Mouse (Mus musculus) heart, postnatal 25 days (tissue): ENCODE measurements around the gene Ddx54. TPM values are rescaled to one million over a fixed set of nuclear protein-coding genes. Genes with fewer than 3 reads are reported as not detected.

ENCODE experiments used
- DNase-seq: peaks from one replicate; pipeline ENCODE4 v3.0.0; 2022; ENCODE audit warnings: low spot score
- intact Hi-C: fragments of 180-260 bp; cut with DNase I; formaldehyde crosslinking; loops from one replicate; pipeline ENCODE4 v1.15.1; 2025
- total RNA-seq, 2 experiments: library from RNA; stranded (reverse); gene quantifications; 2 replicates each; pipeline ENCODE4 v1.2.3; 2021

Ddx54 gene
- total RNA-seq, 2 experiments from 2014 or later: 20.1 to 21.4 TPM

DNA sequence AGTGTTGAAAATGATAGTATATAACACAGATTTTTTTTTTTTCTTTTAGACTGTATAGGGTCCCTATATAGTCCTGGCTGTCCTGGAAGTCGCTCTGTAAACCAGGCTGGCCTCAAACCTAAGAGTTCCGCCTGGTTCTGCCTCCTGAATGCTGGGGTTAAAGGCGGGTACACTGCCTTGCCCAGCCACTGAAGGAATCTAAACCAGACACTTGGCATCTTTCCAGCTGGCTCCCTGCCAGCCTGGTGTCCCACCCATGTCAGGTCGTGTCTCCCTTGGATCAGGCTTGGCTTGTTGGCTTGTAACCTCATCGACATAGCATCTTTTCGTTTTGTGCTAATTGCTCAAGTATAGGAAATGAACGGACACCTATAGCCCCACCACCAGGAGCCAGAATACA lies 16.1 kb downstream of the Ddx54 start:
- intact Hi-C loops: no loop called here
- DNase-seq: no peak

DNA sequence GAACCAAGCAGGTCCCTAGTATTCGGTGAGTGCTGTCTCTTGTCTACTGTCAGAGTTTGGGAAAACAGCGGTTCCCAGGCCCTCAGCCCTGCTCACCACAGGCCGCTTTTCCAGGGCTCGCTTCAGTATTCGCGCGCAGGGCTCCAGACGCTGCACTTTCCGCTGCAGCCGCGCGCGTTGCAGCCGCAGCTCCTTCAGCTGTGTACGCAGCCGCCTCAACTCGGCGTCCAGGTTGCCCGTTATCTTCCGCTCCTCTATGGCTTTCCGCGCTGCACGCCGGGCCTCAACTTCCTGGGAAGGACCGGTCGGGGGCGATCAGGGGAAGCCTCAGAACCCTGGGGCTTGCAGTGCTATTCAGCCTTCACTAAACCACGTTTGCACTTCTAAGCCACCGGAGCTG lies 18.6 kb downstream of the Ddx54 start:
- no peak for DNase-seq

DNA sequence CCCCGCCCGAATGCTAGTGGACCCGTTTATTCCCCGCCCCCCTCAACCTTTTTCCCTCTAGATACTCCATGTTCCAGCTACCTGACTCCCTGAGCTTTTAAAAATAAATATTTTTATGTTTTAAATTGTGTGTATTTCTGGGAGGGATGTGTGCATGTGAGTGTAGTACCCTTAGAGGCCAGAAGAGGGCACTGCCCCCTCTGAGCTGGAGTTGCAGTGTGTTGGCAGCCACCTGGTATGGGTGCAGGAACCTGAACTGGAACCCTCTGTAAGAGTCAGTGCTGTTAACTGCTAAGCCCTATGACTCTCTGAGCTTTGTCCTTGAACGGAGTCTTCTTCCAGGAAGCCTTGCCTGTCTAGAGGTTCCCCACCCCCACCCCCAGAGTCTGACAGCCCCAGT lies 19.4 kb downstream of the Ddx54 start:
- no peak for DNase-seq
- intact Hi-C loops: no loop called here

More for the DNA sequence above, 18.6 kb downstream of the Ddx54 start:
- intact Hi-C loops: no loop called here

DNA sequence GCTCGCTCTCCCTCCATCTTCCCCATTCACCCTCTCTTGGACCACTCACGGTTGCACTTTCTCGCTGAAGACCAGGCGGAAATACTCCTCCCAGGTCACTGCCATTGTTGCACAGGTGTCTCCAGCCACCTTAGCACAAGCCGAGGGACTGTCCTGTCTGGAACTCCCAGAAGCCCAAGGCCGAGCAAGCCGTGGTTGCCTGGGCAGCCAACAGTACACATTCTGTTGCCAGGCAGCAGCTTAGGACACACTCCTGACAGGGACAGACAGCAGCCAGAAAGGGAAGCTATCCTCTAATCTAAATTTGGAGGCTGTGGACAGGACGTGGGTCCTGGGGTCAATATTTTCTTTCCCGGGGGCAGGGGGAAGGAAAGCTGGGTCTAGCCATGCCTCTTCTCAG lies 21.6 kb downstream of the Ddx54 start, which contains the start of gene Cfap73:
Gene Cfap73, minus strand, starts transcription at position 105 of the 400 bp plus-strand sequence.
- intact Hi-C loops: no loop called here
- DNase-seq: no peak

DNA sequence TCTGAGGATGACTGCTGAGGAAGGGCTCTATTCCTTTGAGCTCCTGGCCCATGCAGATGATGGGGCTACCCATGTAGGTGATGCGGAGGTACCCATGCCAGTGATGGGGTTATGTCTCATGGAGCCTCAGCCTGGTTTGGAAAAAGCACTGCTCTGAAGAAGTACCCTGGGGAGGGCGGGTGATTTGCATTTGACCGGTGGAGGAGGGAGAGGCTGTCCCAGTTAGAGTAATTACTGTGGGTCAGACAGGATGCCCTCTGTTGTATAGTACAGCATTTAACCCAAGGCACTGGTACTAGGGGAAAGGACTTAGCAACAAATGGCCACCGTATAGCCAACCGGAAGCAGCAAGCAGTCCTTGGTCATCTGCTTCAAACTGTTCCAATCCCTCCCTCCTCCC lies 22.3 kb downstream of the Ddx54 start:
- intact Hi-C loops: no loop called here
- no peak for DNase-seq

DNA sequence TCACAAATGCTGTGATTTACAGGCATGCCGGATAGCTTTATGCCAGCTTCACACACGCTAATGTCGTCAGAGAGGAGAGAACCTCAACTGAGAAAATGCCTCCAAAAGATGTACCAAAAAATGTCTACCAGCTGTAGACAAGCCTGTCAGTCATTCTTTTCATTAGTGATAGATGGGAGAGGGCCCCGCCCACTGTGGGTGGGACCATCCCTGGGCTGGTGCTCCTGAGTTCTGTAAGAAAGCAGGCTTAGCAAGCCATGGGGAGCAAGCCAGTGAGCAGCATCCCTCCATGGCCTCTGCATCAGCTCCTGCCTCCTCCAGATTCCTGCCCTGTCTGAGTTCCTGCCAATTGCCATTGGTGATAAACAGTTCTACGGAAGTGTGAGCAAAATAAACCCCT lies 23.1 kb downstream of the Ddx54 start:
- intact Hi-C loops: no loop called here

DNA sequence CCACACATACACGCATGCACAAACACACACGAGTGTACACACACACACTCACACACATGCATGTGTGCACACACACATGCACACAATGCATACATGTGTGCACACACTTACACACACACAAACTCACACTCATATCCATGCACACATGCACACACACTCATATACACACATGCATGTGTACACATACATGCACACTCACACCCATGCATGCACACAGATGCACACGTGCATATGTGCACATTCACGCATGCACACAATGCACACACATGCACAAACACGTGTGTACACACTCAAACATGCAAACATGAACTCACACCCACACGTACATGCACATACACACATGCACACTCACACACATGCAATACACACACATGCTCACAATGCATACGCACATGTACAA lies 27.6 kb downstream of the Ddx54 start:
- no peak for DNase-seq
- intact Hi-C loops: no loop called here

More for the DNA sequence above, 23.1 kb downstream of the Ddx54 start:
- DNase-seq: no peak

DNA sequence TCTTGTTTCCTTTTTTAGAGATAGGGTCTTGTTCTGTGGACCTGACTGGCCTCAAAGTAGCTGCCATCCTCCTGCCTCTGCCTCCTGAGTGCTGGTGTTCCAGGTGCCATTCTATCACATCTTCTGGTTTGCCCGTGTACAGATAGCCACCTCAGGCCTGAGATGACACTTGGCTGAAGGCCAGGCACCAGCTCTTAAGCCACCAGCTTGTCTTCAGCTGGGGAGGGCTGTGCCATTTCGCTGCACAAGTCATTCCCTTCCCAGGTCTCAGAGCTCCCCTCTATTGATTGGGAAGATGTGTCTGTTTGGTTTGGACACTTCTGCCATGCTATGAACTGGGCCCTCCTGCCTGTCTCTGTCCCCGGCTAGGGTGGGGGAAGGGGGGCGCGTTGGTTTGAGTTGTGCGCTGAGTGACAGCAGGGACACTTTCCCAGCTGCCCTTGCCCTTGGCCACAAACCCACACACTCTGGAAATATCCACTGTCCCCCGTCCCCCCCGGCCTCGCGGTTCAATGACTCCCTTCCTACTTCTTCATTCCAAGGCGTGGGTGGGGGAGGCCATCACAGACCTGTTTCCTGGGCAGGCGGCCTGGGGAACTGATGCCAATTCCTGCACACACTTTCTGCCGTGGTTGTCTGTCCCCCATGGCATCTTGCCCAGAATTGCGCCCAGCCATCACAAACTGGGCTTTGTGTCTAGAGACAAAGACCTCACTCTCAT lies 31.0 kb downstream of the Ddx54 start:
- intact Hi-C loops: no loop called here
- no peak for DNase-seq

DNA sequence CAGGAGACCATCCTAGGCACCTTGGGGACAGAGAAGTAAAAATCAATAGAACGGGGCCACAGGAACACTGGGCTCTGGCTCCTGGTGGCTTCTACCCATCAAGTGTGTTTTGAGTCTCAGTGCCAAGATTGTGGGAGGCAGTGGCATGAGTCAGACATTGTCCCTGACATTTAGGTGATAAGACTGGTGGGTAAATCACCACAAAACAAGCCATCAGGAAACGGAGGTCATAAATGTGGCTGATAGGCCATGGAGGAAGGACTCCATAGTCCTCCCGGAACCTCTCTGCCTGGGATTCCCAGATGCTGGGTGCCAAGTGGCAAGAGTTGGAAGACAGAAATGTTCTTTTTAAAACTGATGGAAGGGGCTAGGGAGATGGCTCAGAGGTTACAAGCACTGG lies 31.7 kb downstream of the Ddx54 start:
- intact Hi-C loops: no loop called here
- no peak for DNase-seq

DNA sequence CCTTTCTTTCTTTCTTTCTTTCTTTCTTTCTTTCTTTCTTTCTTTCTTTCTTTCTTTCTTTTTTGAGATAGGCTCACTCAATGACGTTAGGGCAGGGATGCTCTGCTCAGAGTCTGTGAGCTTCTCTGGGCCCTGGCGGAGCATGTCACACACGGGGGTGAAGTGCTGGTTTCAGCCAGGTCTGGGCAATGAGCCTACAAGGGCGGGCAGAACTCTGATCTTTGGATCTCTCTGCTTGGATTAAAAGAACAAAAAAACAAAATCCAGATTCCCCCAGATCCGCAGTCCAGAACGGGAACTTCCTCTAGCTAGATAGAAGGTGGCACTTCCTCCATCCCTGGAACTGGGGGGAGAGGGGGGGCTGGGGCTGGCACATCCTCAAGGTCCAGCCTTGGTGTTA lies 33.3 kb downstream of the Ddx54 start:
- intact Hi-C loops: no loop called here
- no peak for DNase-seq

DNA sequence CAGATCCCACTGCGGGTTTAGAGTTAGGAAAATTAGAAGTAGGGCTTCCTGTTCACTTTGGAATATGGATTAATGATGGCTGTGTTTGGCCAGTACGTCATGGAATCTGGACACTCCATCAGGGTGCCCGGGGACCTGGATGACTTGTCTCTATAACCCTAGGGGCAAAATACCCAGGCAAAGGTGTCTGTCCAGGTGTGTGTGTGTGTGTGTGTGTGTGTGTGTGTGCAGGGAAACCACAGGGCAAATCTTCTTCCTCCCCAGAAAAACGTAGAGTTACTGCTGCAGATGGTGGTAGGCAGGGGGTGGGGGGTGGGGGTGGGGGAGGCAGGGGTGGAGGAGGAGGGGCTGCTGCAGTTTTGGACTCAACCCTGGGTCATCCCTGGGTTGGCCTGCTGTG lies 34.8 kb downstream of the Ddx54 start:
- DNase-seq: no peak
- intact Hi-C loops: no loop called here

DNA sequence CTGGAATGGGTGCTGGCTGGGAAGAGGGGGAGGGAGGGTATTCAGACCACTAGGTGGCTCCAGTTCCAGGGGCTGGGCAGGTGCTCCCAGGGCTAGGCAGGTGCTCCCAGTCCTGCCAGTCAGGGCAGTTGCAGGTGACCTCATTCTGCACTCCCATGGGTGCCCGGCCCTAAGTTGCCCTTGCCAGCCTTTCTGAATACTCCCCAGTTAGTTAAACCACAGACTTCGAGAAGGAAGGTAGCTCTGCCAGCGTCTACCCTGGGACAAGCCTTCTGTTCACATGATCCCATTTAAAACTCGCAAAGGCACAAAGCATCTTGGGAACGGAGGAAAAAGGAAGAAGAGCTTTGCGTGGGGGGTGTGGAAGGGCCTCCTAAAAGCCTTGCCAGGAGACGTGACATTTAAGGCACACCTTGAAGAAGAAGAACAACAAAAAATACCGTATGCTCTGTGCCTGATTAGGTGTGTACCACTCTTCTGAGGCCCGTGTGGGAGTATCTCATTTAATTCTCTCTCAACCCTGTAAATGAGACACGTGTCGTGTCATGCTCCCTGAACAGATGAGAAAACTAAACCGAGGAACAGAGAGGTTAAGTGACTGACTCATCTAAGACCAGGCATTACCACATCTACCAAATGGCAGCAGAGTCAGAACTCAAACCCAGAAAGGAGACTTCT lies 35.4 kb downstream of the Ddx54 start:
- intact Hi-C loops: no loop called here
- DNase-seq: no peak

DNA sequence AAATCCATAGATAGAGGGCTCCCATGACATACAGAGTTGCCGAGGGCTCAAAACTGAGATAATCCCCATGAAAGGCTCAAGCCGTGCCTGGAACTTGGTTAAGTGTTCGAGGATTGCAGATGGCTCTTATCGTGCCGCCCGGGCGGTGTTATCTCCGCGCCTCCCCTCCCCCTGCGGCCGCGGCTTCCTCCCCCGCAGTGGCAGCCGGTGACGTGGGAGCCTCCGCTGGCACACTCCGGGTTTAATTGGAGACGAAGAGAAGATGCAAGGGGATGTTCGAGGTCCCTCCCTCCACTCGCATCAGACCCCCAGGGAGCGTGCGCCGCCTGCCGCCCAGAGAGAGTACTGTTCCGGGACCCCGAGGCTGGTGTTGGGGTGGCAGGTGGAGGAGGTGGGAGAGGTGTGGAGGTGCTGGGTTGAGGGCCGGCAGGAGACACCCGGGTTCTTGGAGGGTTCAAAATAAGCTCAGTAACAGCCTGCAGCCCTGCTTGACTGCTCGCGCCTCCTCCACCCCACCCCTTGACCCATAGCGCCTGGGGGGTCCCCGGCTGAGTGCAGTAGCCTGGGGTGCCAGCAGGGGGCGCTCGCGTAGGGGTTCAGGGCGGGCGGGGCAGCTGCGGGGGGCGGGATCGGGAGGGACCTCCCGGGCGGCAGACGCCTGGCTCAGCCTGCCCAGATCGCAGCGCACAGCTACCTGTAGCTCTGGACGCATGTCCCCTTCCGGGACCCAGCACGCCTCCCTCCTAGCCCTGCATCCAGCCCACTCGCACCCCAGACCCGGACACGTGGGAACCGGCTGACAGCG lies 36.2 kb downstream of the Ddx54 start, which contains the start of gene Rasal1:
Gene Rasal1, plus strand, starts transcription at position 244 of the 805 bp plus-strand sequence.
- no peak for DNase-seq
- intact Hi-C loops: no loop called here

DNA sequence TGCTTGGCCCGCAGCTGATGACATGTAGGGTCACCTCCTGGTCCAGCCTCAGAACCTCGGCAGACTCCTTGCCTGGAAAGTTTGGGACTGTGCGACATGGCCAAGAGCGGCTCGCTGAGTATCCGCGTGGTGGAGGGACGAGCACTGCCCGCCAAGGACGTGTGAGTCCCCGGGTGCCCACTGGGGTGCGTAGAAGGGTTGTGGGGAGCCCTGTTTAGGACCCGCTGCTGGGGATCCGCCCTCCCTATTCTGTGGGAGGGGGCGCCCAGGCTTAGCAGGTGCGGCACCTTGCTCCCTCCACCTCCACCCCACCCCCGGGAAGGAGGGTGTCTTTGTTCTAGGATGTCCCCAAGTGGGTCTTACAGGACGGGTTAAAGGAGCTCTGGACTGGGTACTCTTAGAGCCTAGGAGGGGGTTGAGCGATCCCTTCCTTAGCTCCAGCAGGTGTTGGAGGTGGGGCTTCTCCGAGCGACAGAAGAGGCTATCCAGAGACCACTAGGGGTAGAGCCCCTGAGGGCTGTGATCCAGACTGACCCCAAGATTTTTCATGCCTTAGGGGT lies 36.9 kb downstream of the Ddx54 start:
- DNase-seq: no peak
- intact Hi-C loops: no loop called here

DNA sequence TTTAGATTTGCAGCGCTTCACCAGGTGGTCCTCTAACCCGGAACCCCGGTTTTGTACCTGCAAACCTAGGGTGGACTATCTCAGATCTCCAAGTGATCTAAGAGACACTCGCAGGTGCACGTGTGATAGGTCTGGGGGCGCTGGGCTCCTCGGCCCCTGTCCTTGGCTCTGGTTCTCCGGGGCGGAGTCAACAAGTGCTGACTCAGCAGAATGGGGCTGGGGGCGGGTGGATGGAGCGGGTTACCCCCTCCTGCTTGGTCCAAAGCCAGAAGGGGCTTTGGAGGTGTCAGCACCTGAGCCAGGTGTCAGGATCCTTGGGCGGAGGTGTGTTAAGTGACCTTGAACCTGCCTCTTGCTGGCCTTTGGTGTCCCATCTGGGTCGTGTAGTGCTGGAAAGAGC lies 37.4 kb downstream of the Ddx54 start:
- intact Hi-C loops: no loop called here
- DNase-seq: no peak

DNA sequence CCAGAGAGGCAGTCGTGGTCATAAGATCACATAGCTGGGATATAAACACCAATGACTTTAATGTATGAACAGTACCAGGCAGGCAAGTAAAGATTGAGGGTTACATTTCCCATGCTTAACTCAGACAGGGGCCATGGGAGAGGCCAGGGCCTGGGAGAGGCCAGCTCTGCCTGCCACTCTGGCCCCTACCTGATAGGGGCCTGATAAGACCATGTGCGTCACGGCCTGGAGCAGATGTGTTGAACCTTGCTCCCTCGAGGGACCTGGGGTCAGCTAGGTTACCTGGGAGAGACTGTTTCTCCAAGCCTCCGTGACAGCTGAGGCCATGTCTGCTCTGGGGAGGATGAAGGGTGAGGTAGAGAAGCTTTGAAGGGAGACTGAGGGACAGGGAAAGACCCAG lies 38.7 kb downstream of the Ddx54 start:
- no peak for DNase-seq
- intact Hi-C loops: no loop called here

DNA sequence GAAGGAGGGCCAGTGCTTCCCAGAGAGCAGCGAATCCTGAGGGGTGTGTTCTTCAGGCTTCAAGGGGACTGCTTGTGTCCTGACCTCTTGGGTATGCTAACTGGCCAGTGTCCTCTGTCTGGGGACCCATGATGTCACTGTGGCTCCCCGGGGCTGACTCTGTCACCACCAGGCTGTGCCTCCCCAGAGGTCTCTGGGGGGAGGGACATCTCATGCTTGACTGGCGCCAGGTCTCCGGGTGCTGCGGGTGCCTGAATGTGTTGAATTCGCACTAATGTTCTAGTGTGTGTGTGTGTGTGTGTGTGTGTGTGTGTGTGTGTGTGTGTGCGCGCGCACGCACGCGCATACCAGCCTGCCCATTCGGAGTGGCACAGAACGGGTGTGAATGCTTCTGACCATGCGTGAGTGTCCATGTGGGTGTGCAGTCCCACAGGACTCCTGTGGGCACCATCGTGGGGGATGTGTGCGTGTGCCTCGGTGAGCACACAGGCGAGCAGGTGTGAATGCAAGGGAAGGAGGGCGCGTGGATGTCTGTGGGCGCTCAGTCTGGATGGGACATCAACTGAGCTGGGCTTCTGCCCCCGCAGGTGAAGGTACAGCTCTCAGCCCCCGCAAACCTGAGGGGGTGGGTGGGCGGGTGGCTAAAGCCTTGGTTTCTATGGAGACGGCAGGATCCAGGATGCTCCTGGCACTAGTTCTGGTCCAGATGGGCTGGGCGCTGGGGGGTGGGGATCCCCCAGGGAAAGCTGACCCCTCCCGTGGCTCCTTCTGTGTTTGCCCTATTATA lies 40.6 kb downstream of the Ddx54 start:
- intact Hi-C loops: no loop called here
- DNase-seq: no peak

DNA sequence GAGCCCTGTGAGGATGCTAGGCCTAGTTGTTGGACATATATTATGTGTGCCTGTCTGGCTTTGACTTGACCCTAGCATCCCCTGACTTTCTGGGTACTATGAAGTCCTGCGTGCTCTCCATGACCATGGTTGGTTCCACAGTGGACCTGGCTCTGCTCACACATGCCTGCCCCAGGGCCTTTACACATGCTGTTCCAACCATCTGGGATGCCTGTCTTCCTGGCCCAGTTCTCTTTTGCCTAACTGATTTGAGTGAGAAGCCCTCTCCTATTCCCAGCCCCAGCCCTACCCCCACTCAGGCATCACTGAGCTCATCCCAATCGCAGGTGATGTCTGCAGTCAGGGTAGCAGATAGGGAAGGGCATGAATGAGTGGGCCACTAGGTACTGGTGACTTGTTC lies 41.3 kb downstream of the Ddx54 start:
- intact Hi-C loops: no loop called here

DNA sequence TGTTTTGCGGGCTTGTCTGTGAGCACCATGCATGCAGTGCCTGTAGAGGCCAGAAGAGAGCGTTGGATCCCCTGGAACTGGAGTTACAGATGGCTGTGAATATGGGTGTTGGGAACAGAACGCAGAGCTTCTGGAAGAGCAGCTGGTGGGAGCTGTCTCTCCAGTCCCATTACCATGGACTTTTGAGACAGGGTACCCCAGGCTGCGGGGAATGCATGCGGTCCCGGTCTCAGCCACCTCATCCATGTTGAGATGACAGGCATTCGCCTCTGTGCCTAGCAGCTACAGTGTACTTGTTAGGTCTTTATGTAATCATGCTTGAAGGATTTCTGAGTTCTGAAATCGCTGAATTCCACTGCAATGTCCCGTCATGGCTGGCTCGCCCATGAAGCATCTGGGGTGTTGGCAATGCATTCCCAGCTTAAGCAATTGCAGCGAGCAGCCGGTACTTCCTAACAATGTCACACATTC lies 43.8 kb downstream of the Ddx54 start:
- no peak for DNase-seq
- intact Hi-C loops: no loop called here

More for the DNA sequence above, 41.3 kb downstream of the Ddx54 start:
- DNase-seq: no peak

DNA sequence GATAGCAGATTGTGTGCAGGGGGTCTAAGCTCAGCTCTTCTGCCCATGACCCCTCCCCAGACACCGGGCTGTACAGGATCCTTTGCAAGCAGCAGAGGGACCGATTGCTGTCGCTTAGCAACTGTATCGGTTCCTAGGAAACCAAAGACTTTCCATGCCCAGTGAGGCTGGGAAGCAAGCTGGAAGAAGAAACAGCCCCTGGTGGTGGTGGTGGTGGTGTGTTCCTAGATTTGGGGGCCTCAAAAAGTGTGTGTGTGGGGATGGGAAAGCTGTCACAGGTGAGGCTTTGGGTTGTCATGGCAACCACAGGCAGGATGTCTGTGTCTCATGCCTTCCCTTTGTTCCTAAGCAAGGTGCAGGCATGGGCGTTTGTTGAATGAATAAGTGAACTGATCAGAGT lies 48.3 kb downstream of the Ddx54 start:
- intact Hi-C loops: no loop called here
- no peak for DNase-seq
